Mouse (Mus musculus) layer of hippocampus, postnatal 36 days (tissue): ENCODE data around the gene Lat. TPM values are rescaled to one million over a fixed set of nuclear protein-coding genes. Genes with fewer than 3 reads are reported as not detected.
"Not testable (repeated sequence)": the region's sequence is repeated elsewhere in the genome, so short reads cannot be mapped to it uniquely, and the experiment has no call there.

ENCODE experiments used
- DNase-seq, 2 experiments: peaks; one replicate each; pipeline ENCODE4 v3.0.0; 2022
- microRNA-seq, 2 experiments: library from miRNA; unstranded; fragments of <30 nt; microRNA quantifications; one replicate each; pipeline ENCODE4 v1.2.0; 2021
- total RNA-seq, 2 experiments: library from RNA; stranded (reverse); gene quantifications; 2 replicates each; pipeline ENCODE4 v1.2.3; 2021

The Lat gene
- total RNA-seq, 2 experiments from 2014 or later, result 1.5 to 1.6 TPM

DNA sequence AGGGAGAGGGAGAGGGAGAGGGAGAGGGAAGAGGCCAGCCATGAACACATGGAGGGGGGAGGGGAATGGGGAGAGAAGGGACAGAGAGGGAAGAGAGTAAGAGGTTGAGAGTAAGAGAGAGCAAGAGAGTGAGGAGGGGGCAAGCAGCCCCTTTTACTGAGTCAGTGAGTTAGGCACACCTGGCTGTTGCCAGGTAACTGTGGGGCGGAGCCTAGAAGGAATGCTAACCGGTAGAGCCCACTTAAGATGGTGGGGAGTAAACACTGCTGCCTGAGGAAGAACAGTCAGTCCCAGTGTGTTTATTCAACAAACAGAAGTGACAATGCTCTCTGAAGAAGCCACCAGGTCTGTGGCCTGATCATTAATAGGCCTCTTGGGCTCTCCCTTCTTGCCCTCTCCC is 38.7 kb downstream of the Lat start:
- no peak for DNase-seq

- DNase-seq, result no peak
These were observed 39.3 kb downstream of the Lat start for GRCm38 (mm10) chr7:126329907-126330645.

- not testable (repeated sequence) for DNase-seq
These were observed 40.5 kb downstream of the Lat start for GRCm38 (mm10) chr7:126328848-126329247.

- not testable (repeated sequence) for DNase-seq
These were observed 43.6 kb downstream of the Lat start for GRCm38 (mm10) chr7:126325576-126326273.

DNA sequence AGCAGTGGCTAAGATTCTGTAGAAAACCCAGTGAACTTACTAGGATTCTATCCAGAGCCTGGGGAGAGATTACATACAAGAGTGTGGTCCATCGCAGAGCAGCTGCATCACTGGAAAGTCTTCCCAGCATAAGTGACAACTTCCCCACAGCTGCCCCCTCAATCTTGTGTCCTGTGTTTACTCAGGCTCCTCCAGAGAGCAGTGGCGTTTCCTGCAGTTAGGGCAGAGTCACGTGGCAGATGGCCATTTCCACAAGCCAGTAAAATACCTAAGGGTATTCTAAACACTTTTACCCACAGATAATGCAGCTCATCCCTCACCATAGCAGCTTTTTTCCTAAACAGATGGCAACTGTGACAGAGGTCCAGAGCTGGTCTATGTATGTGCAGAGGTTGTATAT is 44.6 kb downstream of the Lat start:
- no peak for DNase-seq

DNA sequence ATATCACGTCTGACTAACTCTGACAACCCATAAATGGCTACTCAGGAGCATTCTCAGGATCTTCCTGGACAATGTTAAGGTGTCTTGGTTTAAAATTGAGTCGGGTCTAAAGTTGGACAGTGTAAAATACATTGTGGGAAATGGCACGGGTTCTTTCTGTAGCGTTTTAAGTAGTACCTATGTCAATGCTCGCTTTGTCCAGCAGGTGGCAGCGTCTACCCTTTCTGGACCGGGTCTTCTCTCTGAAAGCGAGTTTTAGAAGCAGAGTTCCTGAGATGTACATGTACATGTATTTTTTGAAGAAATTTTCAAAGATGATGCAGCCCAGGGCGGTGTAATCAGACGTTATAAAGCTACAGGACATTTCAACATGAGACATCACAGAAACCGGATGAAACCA is 45.6 kb downstream of the Lat start:
- peak; percentile 61 to 70 for DNase-seq

GRCm38 (mm10) chr7:126314273-126314672 is 55.1 kb downstream of the Lat start:
- no peak for DNase-seq

Small RNAs within 50 kb of the gene (microRNA-seq; reads per million reads assigned to microRNA genes)
- 0 reads per million in 2 experiments for gene Mir7058

Other genes starting within 250 kb of the Lat start
- gene Xpo6, start 169.1 kb downstream of the Lat start, total RNA-seq, result 10 to 100 TPM; 89.5 to 94.1 TPM
- gene Sbk1, start 97.0 kb downstream of the Lat start, total RNA-seq, result 10 to 100 TPM; 90.8 to 93.6 TPM
- 10 to 100 TPM; 80.8 to 94.4 TPM for gene Spns1, start 7.9 kb upstream of the Lat start, total RNA-seq
- 1 to 10 TPM; 6.3 to 6.6 TPM for gene Nfatc2ip, start 27.2 kb upstream of the Lat start, total RNA-seq
- gene Cd19, start 45.3 kb upstream of the Lat start, total RNA-seq, result not detected
- gene Rabep2, start 59.2 kb upstream of the Lat start, total RNA-seq, result 10 to 100 TPM; 13.4 to 17.5 TPM
- under 1 TPM; 0.55 to 0.63 TPM for gene Atp2a1, start 93.5 kb upstream of the Lat start, total RNA-seq
- 10 to 100 TPM; 72.5 to 73.2 TPM for gene Sh2b1, start 105.9 kb upstream of the Lat start, total RNA-seq
- gene Tufm, start 117.8 kb upstream of the Lat start, total RNA-seq, result 10 to 100 TPM; 88.9 to 94.0 TPM
- gene Atxn2l, start 133.9 kb upstream of the Lat start, total RNA-seq, result 100 to 1,000 TPM; 113 to 134 TPM
- 100 to 1,000 TPM; 172 to 177 TPM for gene Eif3c, start 196.8 kb upstream of the Lat start, total RNA-seq
- under 1 TPM; 0.40 to 0.42 TPM for gene Apobr, start 215.4 kb upstream of the Lat start, total RNA-seq
- gene Cln3, start 216.2 kb upstream of the Lat start, total RNA-seq, result 10 to 100 TPM; 28.3 to 32.9 TPM
- gene Il27, start 225.4 kb upstream of the Lat start, total RNA-seq, result not detected